Mouse (Mus musculus) thymus, adult 2 months (tissue): ENCODE results near the gene Cmah.

ENCODE experiments used
- CTCF ChIP-seq: fragments of 200-500 bp; IDR thresholded peaks from 2 replicates; pipeline ENCODE4 v1.5.1; 2012; ENCODE audit warnings: mild to moderate bottlenecking, control low read depth, low read length, moderate library complexity, borderline replicate concordance; ENCODE audit not compliant: control insufficient read depth, poor library complexity, insufficient read depth; ENCODE audit errors: extremely low read depth
- POLR2A ChIP-seq: fragments of 200-500 bp; IDR thresholded peaks from 2 replicates; pipeline ENCODE4 v1.6.1; 2012; ENCODE audit warnings: mild to moderate bottlenecking, low read length, control low read depth, moderate library complexity; ENCODE audit not compliant: control insufficient read depth, poor library complexity, insufficient read depth; ENCODE audit errors: extremely low read depth

- TF ChIP-seq CTCF (no peak), POLR2A (no peak)
Observed at GRCm38 (mm10) chr13:24415506-24416206, 88.5 kb downstream of the Cmah start.
